Mouse (Mus musculus) CH12.LX (cell line): ENCODE results near the gene Ucma.

Source experiments
- GABPA ChIP-seq: IDR thresholded peaks from 2 replicates; pipeline ENCODE4 v1.6.1; 2012; ENCODE audit warnings: low read depth, low read length, improper control_type of control experiment, inconsistent platforms; ENCODE audit not compliant: insufficient replicate concordance
- JUND ChIP-seq: conservative IDR thresholded peaks from 2 replicates; pipeline ENCODE4 v1.6.1; 2011; ENCODE audit warnings: low read depth, low read length, improper control_type of control experiment
- KAT2A ChIP-seq: IDR thresholded peaks from 2 replicates; pipeline ENCODE4 v1.6.1; 2012; ENCODE audit warnings: low read length, improper control_type of control experiment, inconsistent platforms; ENCODE audit not compliant: insufficient replicate concordance
- MAFK ChIP-seq: IDR thresholded peaks from 2 replicates; pipeline ENCODE4 v1.6.1; 2011; ENCODE audit warnings: low read length, improper control_type of control experiment; ENCODE audit not compliant: insufficient replicate concordance
- TCF12 ChIP-seq: IDR thresholded peaks from 2 replicates; pipeline ENCODE4 v1.6.1; 2014; ENCODE audit warnings: low read depth, mild to moderate bottlenecking, inconsistent platforms, low read length, improper control_type of control experiment
- ZNF384 ChIP-seq: IDR thresholded peaks from 2 replicates; pipeline ENCODE4 v1.6.1; 2012; ENCODE audit warnings: low read depth, low read length, improper control_type of control experiment, inconsistent platforms

GRCm38 (mm10) chr2:4954216-4954760 is 21.6 kb upstream of the Ucma start:
- TF ChIP-seq GABPA (no peak), ZNF384 (no peak), JUND (no peak), KAT2A (no peak), TCF12 (no peak), MAFK (no peak)
